Mouse (Mus musculus): Measurements from ENCODE around the gene Nek7. TPM values are rescaled to one million over a fixed set of nuclear protein-coding genes. Genes with fewer than 3 reads are reported as not detected.

The Nek7 gene
- polyA plus RNA-seq, 1 experiment = 63.3 TPM

DNA sequence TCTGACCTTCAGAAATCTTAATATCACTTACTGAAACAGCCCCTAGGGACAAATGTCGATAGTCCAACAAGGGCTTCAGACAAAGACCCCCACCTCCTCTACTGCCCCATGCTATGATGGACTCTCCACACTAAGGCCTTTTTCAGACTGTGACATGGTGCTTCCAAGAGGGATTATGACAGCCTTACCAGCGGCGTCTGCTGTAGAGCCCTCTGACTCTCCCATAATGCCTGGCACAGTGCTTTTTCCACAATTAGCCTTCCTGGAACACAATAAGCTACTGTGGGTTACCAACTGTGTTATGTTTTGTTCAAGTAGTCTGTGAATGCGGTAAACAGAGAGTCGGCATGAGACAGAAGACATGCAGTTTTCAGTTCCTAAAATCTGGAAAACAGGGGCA, 25.0 kb downstream of the Nek7 start:
- peaks cover 7% of the 10 kb centered on the region for H3K4me1 ChIP-seq (ENCODE audit: control insufficient read depth, insufficient read depth, low read length)
- TF ChIP-seq CTCF (IDR thresholded peaks at IDR 0.05; ENCODE audit: borderline replicate concordance, insufficient read depth, low read length) = no peak
- no peak for TF ChIP-seq POLR2A (IDR thresholded peaks at IDR 0.05; ENCODE audit: low read depth, low read length)
- no peak overlapping the region for H3K4me3 ChIP-seq (ENCODE audit: insufficient read depth, low read length)
- no peak overlapping the region for H3K27ac ChIP-seq (ENCODE audit: insufficient read depth, low read length)

- no peak overlapping the region for H3K4me3 ChIP-seq (ENCODE audit: insufficient read depth, low read length)
- H3K27ac ChIP-seq (ENCODE audit: insufficient read depth, low read length) = no peak overlapping the region
- no peak for TF ChIP-seq POLR2A (IDR thresholded peaks at IDR 0.05; ENCODE audit: low read depth, low read length)
- no peak for TF ChIP-seq CTCF (IDR thresholded peaks at IDR 0.05; ENCODE audit: borderline replicate concordance, insufficient read depth, low read length)
- peaks cover 7% of the 10 kb centered on the region for H3K4me1 ChIP-seq (ENCODE audit: control insufficient read depth, insufficient read depth, low read length)
Observed at GRCm38 (mm10) chr1:138593922-138594321, 26.0 kb downstream of the Nek7 start.

DNA sequence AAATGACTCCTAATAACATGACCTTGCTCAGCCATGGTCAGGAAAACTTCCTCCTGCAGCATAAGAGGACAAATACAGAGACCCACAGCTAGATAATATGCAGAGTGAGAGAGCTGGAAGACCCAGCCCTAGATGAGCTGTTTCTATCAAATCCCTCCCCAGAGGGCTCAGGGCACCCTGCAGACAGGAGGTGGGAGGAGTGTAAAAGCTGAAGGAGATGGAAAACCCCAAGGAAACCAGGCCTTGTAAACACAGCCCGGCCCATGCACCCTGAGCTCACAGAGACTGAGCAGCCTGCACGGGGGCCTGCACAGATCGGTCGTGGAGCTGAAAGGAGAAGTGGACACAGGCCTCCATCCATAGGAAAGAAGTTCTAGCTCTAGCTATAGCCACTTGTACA, 27.5 kb downstream of the Nek7 start:
- Histone ChIP-seq H3K4me1 (ENCODE audit: control insufficient read depth, insufficient read depth, low read length) (peaks cover 10% of the 10 kb centered on the region), H3K4me3 (ENCODE audit: insufficient read depth, low read length) (no peak overlapping the region), H3K27ac (ENCODE audit: insufficient read depth, low read length) (no peak overlapping the region)
- TF ChIP-seq POLR2A (IDR thresholded peaks at IDR 0.05; ENCODE audit: low read depth, low read length) (no peak), CTCF (IDR thresholded peaks at IDR 0.05; ENCODE audit: borderline replicate concordance, insufficient read depth, low read length) (no peak)

GRCm38 (mm10) chr1:138590451-138591022, 29.4 kb downstream of the Nek7 start:
- Histone ChIP-seq H3K4me3 (ENCODE audit: insufficient read depth, low read length) (no peak overlapping the region), H3K4me1 (ENCODE audit: control insufficient read depth, insufficient read depth, low read length) (peaks cover 2% of the 10 kb centered on the region), H3K27ac (ENCODE audit: insufficient read depth, low read length) (no peak overlapping the region)
- TF ChIP-seq POLR2A (IDR thresholded peaks at IDR 0.05; ENCODE audit: low read depth, low read length) (no peak), CTCF (IDR thresholded peaks at IDR 0.05; ENCODE audit: borderline replicate concordance, insufficient read depth, low read length) (no peak)

DNA sequence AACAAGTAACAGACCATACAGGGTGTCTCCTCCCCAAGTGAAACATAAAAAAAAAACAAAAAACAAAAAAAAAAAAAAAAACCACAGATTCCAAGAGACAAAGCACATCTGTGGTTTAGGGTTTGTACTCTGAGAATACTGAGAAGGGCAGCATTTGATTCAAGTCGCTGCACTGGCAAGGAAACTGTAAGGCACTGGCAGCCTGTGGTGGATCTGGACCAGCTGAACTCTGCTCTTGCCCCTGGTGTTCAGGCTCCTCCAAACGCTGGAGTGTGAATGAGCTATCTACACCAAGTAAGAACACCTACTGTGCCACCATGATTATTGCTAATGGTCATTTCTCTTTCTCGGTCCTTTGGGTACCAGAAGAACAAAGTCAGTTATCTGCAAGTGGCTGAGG, 30.8 kb downstream of the Nek7 start:
- no peak overlapping the region for H3K27ac ChIP-seq (ENCODE audit: insufficient read depth, low read length)
- no peak for TF ChIP-seq POLR2A (IDR thresholded peaks at IDR 0.05; ENCODE audit: low read depth, low read length)
- no peak for TF ChIP-seq CTCF (IDR thresholded peaks at IDR 0.05; ENCODE audit: borderline replicate concordance, insufficient read depth, low read length)
- peaks cover 2% of the 10 kb centered on the region for H3K4me1 ChIP-seq (ENCODE audit: control insufficient read depth, insufficient read depth, low read length)
- H3K4me3 ChIP-seq (ENCODE audit: insufficient read depth, low read length) = no peak overlapping the region

- TF ChIP-seq CTCF (IDR thresholded peaks at IDR 0.05; ENCODE audit: borderline replicate concordance, insufficient read depth, low read length) (no peak), POLR2A (IDR thresholded peaks at IDR 0.05; ENCODE audit: low read depth, low read length) (no peak)
- H3K4me1 ChIP-seq (ENCODE audit: control insufficient read depth, insufficient read depth, low read length) = peaks cover 2% of the 10 kb centered on the region
Observed at GRCm38 (mm10) chr1:138587812-138588211, 32.1 kb downstream of the Nek7 start.

DNA sequence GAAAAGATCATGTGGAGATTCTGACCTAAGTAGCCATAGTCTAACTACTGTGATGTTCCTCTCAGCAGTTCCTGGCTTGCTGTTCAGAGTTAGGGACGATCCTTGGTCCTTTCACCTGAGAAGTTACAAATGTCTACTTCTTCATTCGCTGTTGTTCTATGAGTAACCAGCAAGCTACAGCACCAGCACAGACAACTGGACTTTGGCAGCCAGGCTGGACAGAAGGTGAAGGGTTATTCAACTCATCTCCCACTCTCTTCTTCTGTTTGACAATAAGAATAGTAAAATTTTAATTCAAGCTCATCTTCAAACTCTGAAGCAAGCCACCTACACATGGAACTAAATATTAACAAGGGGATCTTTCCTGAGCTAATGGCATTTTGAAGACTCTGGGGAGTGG, 33.0 kb downstream of the Nek7 start:
- Histone ChIP-seq H3K4me1 (ENCODE audit: control insufficient read depth, insufficient read depth, low read length) (peaks cover 2% of the 10 kb centered on the region), H3K27ac (ENCODE audit: insufficient read depth, low read length) (no peak overlapping the region)
- TF ChIP-seq CTCF (IDR thresholded peaks at IDR 0.05; ENCODE audit: borderline replicate concordance, insufficient read depth, low read length) (no peak), POLR2A (IDR thresholded peaks at IDR 0.05; ENCODE audit: low read depth, low read length) (no peak)

More at GRCm38 (mm10) chr1:138587812-138588211, 32.1 kb downstream of the Nek7 start:
- H3K4me3 ChIP-seq (ENCODE audit: insufficient read depth, low read length) = no peak overlapping the region
- no peak overlapping the region for H3K27ac ChIP-seq (ENCODE audit: insufficient read depth, low read length)

DNA sequence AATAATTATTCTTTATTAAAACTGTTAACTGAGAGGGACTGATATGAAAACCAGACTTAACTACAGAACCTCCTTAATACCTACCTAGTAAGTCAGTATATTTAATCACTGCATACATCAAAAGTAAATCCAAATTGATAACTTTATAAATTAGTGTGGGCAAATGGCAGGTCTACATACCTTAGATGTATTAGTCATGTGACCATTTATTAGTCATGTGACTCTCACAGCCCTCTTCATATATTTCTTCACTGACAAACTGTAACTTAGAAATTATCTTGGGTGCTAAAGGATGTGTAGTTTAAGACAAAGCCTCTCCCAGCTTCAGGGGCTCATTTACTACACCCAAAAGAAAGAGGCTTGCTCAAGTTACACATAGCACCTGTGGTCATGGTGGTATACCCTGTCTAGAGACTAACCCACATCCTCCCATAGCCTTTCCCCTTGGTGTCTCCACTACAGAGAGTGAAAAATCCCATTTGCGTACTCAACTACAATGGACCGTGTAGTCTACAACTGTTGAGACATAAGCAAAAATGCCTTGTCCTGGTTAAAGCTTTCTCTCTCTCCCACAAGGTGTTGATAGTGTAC, 35.4 kb downstream of the Nek7 start:
- H3K27ac ChIP-seq (ENCODE audit: insufficient read depth, low read length) = no peak overlapping the region
- TF ChIP-seq CTCF (IDR thresholded peaks at IDR 0.05; ENCODE audit: borderline replicate concordance, insufficient read depth, low read length) (no peak), POLR2A (IDR thresholded peaks at IDR 0.05; ENCODE audit: low read depth, low read length) (no peak)
- H3K4me3 ChIP-seq (ENCODE audit: insufficient read depth, low read length) = no peak overlapping the region
- peaks cover 2% of the 10 kb centered on the region for H3K4me1 ChIP-seq (ENCODE audit: control insufficient read depth, insufficient read depth, low read length)

More for the DNA sequence above, 33.0 kb downstream of the Nek7 start:
- H3K4me3 ChIP-seq (ENCODE audit: insufficient read depth, low read length) = no peak overlapping the region

GRCm38 (mm10) chr1:138582225-138582624, 37.7 kb downstream of the Nek7 start:
- Histone ChIP-seq H3K27ac (ENCODE audit: insufficient read depth, low read length) (no peak overlapping the region), H3K4me1 (ENCODE audit: control insufficient read depth, insufficient read depth, low read length) (no peaks in the 10 kb centered on the region; the same call in 1 of the 2 replicates), H3K4me3 (ENCODE audit: insufficient read depth, low read length) (no peak overlapping the region)
- no peak for TF ChIP-seq POLR2A (IDR thresholded peaks at IDR 0.05; ENCODE audit: low read depth, low read length)

DNA sequence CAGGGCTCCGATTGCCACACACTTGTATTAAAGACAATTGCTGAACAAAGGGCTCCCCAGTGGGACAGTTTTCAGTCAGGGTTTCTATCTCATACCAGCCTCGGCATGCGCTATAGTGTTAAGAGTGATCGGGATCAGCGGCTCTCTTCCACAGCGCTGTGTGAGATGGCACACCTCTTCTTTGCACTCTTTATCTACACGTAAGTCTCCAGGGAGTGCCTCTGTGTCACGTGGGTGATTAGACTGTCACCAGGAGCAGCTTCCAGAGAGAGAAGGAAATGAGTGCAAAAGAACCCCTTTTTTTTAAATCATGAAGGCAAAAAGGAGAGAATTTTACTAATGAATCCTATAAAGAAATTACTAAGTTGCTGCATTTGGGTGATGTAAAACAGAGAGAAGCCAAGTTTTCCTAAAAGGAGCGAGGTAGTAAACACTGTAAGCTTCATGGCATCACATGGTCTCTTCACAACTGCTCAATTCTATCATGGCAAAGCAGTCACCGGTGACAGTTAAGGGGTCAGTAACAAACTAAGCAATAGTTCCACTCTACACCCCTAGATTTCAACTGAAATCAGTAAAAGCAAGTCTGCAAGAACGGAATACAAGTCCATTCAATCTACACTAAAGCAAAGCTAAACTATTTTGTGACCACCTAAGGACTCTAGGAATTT, 40.0 kb downstream of the Nek7 start:
- no peak overlapping the region for H3K27ac ChIP-seq (ENCODE audit: insufficient read depth, low read length)
- H3K4me1 ChIP-seq (ENCODE audit: control insufficient read depth, insufficient read depth, low read length) = no peaks in the 10 kb centered on the region; the same call in 1 of the 2 replicates
- H3K4me3 ChIP-seq (ENCODE audit: insufficient read depth, low read length) = no peak overlapping the region
- TF ChIP-seq POLR2A (IDR thresholded peaks at IDR 0.05; ENCODE audit: low read depth, low read length) (no peak), CTCF (IDR thresholded peaks at IDR 0.05; ENCODE audit: borderline replicate concordance, insufficient read depth, low read length) (no peak)
